ENCODE assay signal across 34 mouse cellular contexts in genomic region chr8:77552491-77552890, GRCm38 (mm10).
"Had no signal": no experiment of that assay in that cellular context is flagged by ENCODE, and none has a peak within 500 bp of the region (broad histone marks: within the 10 kb centered on the region; RNA-seq: fewer than 3 reads in every experiment).

No protein-coding gene starts in this region.

- H3K27me3 ChIP-seq: heart, embryonic 12.5 days; heart, embryonic 13.5 days; heart, embryonic 15.5 days; hindbrain, embryonic 13.5 days; hindbrain, embryonic 15.5 days; intestine, embryonic 15.5 days; kidney, embryonic 15.5 days had no signal

- DNase-seq: heart, postnatal 14 days; heart, postnatal 36 days; heart, postnatal 4 days; kidney, adult 11 months; kidney, adult 18-20 months; kidney, adult 2 months; kidney, adult 8-10 months; kidney, adult 9 months; kidney, postnatal 10 days; kidney, postnatal 14 days; kidney, postnatal 25 days; kidney, postnatal 36 days; kidney, postnatal 4 days; layer of hippocampus, adult 9-11 months; layer of hippocampus, postnatal 36 days had no signal

- ATAC-seq: hindbrain, embryonic 16.5 days; hindbrain, postnatal 0 days; inflammation-experienced regulatory T-cells, adult 6 months; intestine, embryonic 15.5 days; intestine, embryonic 16.5 days; intestine, postnatal 0 days had no signal

- H3K27ac ChIP-seq: heart, embryonic 10.5 days; heart, embryonic 13.5 days; heart, embryonic 15.5 days; hindbrain, embryonic 10.5 days; hindbrain, embryonic 12.5 days; hindbrain, embryonic 13.5 days; hindbrain, embryonic 14.5 days; hindbrain, embryonic 15.5 days; hindbrain, postnatal 0 days; intestine, embryonic 15.5 days; kidney, embryonic 15.5 days; kidney, postnatal 0 days; layer of hippocampus, adult 2 months had no signal

- H3K9me3 ChIP-seq: heart, embryonic 10.5 days; heart, embryonic 12.5 days; heart, embryonic 13.5 days; heart, embryonic 15.5 days; hindbrain, embryonic 10.5 days; hindbrain, embryonic 12.5 days; hindbrain, embryonic 13.5 days; hindbrain, embryonic 15.5 days; intestine, embryonic 15.5 days; kidney, embryonic 15.5 days had no signal

- H3K4me2 ChIP-seq: heart, embryonic 11.5 days; heart, embryonic 12.5 days; heart, embryonic 13.5 days; heart, embryonic 15.5 days; hindbrain, embryonic 12.5 days; hindbrain, embryonic 13.5 days; hindbrain, embryonic 14.5 days; hindbrain, embryonic 15.5 days; intestine, embryonic 15.5 days; kidney, embryonic 15.5 days had no signal

- H3K9ac ChIP-seq: heart, embryonic 12.5 days; heart, embryonic 13.5 days; heart, embryonic 15.5 days; hindbrain, embryonic 12.5 days; hindbrain, embryonic 13.5 days; hindbrain, embryonic 14.5 days; hindbrain, embryonic 15.5 days; intestine, embryonic 15.5 days; kidney, embryonic 15.5 days had no signal

- H3K4me3 ChIP-seq: heart, embryonic 10.5 days; heart, embryonic 12.5 days; heart, embryonic 13.5 days; heart, embryonic 15.5 days; hindbrain, embryonic 10.5 days; hindbrain, embryonic 12.5 days; hindbrain, embryonic 13.5 days; hindbrain, embryonic 15.5 days; intestine, embryonic 15.5 days; kidney, embryonic 15.5 days; layer of hippocampus, adult 2 months had no signal
